Mouse (Mus musculus): ENCODE results near the gene Pdk2.

Pdk2 gene

DNA sequence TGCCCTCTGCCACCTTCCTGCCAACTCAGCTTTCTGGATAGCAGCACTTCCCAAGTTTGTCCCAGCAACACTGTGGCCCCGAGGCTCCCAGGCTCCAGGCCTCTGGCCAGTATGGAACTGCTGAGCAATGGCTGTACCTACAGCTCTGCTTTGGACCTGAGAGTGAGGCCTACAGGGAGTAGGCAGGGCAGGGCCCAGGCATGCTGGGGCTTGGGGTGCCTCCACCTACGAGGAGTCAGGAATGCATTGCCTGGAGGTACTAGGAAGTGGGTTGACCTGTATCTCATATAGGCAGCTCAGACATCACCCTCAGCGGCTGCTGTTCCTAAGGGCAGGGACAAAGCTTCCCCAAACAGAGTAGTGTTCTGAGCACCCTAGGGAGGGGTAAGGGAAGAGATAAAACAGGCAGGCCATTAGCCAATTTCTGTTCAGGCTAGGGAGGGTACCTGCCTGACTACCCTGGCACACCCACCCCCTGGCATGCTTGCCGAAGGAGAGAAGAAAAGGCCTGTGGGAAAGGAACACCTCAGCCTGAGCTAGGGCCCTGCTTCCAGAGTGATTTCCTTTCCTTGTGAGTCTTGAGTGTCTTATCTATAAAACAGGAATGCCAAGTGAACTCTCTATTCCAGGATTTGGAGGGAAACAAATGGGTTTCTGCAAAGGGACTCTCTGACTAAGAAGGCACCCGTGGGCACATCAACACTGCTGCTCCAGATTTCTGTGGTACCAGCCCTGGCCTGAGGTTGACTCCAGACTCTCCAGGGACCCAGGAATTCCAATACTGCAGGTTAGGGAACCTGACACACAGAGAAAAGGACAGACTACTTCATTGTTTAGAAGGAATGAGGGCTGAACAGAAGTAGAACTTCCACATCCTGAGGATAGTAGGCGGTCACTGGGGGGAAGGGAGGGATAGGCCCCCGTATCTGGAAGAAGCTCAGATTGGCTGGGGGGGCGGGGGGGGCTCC, 29.3 kb upstream of the Pdk2 start:
- DNase-seq = no peak

- DNase-seq = no peak
These were observed 28.2 kb upstream of the Pdk2 start for GRCm38 (mm10) chr11:95069226-95069957.

DNA sequence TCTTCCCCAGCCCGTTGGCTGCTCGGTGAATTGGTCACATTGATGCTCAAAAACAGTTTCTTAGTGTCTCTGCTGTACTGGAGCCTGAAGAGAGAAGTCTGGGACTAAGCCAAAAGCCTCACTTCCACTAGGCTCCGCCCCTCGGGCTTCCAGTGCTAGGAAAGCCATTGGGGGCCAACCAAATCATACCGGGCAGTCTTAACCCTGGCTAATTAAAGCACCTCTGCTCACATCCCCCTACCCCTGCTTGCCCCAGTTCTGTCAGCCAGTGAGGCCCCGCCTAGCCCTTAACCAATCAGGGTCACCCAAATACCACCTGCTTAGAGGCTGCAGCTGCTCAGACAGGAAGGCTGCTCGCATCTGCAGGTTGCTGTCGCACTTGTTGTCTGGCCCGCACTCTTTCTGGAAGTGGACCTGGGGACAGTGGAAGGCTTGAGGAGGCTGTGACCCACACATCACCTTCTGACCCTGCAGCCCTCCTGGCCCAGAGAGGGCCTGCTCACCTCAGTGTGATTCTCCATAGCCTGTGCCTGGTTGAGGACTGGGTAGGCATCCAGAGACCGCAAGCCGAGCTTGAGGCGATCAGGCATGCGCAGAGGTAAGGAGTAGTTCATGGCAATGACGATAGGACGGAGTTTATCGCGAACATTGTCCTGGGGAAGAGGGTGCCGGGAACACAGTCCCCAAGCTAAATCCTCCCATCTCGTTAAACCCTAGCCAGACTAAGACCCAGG, 15.8 kb upstream of the Pdk2 start:
- DNase-seq = no peak

DNA sequence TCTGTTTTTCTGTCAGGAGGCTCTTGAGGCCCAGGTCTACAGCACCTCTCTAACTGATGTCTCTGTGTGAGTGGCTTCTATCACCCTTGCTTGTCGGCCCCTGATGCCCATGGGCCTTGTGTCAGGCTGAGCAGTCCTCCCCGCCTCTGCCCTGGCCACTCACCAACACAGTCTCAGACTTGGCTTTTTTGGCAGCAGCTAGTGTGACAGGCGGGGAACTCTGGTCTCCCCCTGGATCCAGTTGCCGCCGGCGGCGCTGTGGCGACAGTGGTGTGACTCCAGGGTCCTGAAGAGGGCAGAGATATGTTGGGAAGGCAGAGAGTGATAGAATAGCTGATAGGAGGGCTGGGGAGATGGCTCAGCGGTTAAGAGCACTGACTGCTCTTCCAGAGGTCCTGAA, 11.9 kb upstream of the Pdk2 start:
- DNase-seq = no peak

- no peak for DNase-seq
These were observed 6.0 kb upstream of the Pdk2 start for GRCm38 (mm10) chr11:95046980-95047680.

GRCm38 (mm10) chr11:95044185-95044870, 3.2 kb upstream of the Pdk2 start:
- DNase-seq = no peak

DNA sequence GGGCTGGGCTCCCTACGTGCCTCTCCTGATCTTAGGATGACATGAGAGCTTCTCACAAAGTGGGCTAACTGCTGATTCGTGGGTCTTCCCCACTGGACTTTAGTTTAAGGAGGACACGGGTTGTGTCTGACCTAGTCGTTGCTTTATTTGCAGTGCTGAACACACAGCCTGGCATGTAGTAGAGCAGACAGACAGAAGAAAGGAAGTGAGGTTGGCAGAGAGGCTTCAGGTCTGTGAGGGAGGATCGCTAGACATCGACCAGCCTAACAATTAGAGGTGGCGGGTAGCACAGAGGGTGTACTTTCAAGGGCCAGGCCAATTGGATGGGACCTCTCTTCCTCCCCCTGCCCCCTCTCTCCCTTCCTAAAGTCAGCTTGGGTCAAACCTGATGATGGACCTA, 2.5 kb upstream of the Pdk2 start:
- DNase-seq = no peak

- no peak for DNase-seq
These were observed 1.9 kb upstream of the Pdk2 start for GRCm38 (mm10) chr11:95043060-95043459.

DNA sequence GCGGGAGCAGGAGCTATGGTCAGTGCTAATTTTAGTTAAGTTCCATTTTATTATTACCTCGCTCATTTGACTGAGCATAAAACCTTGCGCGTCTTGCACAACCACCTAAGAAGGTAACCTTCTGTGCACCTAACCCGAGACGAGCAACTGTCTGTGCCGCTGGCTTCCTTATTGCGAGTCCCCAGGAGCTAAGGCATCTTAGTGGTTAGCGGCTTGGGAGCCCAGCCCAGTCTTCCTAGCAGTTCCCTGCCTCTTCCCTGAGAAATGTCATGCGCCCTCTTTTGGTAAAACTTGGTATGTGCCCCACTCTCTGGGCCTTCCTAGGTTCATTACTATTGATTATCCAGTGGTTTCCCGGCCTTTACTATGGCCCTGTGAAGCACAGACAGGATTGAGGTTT, 942 bp upstream of the Pdk2 start:
- DNase-seq = peak; percentile 89

DNA sequence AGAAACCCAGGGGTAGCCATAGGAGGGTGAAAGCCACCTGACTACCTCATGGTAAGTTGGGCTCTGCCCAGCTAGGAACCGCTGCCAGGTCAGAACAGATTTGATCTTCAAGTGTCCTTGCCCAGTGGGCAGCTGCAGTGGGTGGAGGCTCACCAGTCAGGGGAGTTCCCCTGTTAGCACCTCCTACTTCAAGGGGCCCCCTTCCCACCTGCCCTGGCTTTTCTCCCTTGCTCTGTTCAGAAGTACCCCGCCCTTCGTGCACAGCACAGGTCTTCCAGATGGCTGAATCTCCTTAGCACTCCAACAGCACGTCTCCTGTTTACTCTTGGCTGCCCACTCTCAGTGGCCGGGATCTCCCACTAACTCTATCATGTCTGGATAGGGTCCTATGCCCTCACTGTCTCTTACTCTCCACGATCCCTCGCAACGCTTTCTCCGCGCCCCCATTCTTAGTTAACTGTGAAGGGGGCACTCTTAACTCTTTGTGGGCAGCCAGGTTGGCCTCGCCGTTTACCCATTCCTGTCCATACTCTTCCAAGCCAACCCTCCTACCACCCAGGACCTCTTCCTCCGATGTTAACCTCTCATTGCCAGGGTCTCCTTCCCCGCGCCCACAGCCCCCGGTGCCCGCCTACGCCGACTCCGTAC, 539 bp downstream of the Pdk2 start:
- peak; percentile 51 for DNase-seq

- DNase-seq = no peak
These were observed 1.4 kb downstream of the Pdk2 start for GRCm38 (mm10) chr11:95039766-95040165.

DNA sequence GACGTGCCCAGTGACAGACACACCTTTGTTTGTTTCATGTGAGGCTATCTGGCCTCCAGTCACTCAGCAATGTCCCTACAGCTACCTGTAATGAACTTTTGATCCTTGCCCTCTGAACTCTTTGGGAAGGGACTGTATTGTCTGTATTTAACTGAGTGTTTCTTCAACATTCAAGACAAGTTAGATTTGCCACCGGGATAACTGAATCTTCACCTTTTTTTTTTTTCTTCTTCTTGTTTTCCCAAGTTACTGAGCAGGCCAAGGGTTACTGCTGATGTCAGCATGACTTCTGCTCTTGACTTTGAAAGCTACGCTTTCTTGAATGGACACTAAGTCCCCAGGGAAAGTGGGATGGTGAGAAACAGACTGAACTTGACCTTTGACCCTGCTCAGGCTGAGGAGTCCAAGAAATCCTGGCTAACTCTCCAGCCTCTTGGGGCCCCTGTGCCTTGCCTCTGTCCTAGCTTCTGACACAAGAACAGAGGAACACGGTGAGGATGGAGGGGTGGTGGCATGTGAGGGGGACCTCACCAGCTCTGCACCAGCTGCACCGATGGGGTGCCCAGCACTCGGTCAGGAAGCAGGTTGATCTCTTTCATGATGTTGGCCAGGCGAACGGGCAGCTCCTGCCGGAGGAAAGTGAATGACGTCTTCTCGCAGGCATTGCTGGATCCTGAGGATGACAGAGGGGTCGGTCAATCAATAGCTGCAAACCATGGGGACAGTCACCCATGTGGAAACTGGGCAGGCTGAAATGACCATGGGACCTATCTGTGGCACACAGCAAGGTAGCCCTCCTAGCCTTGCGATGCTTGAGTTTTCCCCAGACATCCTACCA, 2.1 kb downstream of the Pdk2 start:
- no peak for DNase-seq

DNA sequence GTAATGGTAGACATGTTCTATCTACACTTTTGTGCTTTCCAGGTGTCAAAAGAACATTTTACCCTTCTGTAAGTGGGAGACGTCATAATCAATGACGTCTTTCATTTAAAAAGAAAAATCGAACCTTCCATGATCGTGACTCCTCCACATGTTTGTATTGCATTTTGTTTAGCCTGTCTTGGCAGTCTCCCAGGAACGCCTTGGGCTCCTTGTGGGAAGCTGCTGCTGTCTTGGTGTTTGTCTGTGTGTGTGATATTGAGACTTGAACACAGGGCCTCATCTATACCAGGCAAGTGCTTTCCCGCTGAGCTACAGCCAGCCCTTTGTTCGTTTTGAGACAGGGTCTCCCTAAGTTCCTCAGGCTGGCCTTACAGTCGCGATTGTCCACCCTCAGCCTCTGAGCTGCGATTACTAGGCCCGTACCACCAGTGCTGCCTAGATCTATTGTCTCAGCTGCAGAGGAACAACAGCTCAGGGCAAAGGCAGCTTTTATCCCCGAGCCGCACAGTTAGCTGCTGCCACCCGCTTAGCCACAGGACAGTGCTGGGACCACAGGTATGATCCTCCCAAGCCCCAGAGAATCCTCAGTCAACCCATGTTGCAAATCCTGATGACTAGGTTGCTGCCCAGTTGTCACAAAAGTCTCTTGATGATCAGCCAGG, 2.9 kb downstream of the Pdk2 start:
- no peak for DNase-seq

DNA sequence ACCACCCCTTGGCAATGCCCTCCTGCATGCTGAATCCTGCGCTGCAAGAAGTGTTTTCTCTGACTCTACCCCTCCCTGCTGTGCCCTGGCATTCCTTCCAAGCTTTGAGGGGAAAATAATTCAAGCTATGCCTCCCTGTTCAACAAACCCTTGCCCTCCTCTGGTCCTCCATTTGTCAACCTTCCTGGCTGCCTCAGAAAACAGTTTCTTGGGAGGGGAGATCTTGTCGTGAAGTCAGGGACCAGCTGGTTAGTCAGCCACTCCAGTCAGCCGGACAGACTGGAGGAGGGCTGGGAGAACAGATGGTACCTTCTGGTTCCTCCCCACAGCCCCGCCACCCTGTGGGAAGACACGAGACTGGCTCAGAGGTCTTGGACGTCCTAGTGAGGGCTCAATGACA, 3.8 kb downstream of the Pdk2 start:
- DNase-seq = peak; percentile 58

DNA sequence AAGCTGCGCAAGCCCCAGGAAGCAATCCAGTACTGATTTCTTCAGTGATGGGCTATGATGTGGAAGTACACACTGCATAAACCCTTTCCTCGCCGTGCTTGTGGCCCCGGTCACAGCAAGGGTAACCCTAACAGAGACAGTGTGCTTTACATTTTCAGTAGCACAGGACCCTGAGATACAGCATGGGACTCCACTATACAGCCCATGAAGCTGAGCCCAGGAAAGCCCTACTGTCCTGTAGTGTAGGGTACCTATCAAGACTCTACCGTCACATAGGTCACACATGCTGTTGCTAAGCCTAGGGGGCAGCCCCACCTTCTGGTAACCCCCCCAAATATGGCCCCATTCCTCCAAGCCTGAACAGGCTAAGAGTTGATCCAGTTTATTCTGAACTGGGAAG, 4.6 kb downstream of the Pdk2 start:
- DNase-seq = no peak

DNA sequence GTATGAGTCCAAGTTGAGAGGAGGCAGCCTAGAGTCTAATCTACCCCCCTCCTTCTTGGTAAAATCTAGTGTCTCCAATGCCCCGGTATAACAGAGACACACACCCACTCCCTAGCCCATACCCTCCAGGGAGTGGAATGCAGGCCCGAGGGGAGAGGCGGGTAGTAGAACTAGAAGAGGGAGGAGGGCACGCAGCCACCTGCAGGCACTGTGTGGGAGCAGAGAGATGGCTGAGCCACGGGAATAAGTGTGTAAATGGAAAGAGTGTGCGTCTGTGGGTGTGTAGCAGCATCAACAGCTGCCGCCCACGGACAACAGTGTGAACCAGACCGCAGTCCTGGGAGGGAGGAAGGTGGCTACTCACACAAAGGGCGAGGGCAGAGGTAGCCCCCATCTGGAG, 6.3 kb downstream of the Pdk2 start:
- DNase-seq = peak; percentile 79

DNA sequence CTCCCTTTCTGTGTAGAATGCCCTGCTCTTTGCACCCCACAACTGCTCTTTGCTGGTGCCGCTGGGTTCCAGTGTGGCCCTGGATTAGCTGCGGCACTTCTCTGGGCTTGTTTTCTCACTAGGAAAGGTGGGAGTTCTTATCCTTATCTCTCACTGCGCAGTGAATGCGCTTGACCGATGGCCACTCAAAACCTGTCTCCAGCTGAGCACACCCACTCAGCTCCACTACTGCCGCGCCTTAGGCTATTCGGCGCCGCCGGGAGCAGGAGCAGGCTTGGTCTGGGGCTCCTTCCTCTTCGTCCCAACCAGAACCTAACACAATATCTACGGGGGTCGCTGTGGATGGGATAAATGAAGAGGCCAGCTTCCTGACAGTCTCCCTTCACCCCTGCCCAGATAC, 7.5 kb downstream of the Pdk2 start:
- no peak for DNase-seq

GRCm38 (mm10) chr11:95032945-95033344, 8.2 kb downstream of the Pdk2 start:
- DNase-seq = no peak

GRCm38 (mm10) chr11:95027850-95028470, 13.2 kb downstream of the Pdk2 start:
- DNase-seq = no peak

- DNase-seq = no peak
These were observed 14.3 kb downstream of the Pdk2 start for GRCm38 (mm10) chr11:95026849-95027248.
